In genomic region chr1:135765645-135766591, GRCm38 (mm10) we compare ENCODE assay signal across 8 mouse cellular contexts. TPM values are rescaled to one million over a fixed set of nuclear protein-coding genes. Genes with fewer than 3 reads are reported as not detected.
A peak's percentile ranks its signal among the peaks of the same experiment; 100 is the strongest.
DNase-seq lines count a peak whose midpoint lies in the region; ATAC-seq lines count a peak whose summit lies in the region.

Gene Phlda3 (plus strand): TSS chr1:135766119.

- H3K9me3 ChIP-seq in hindbrain, embryonic 13.5 days: no peaks in the 10 kb centered on the region

- H3K27me3 ChIP-seq in hindbrain, embryonic 13.5 days: peaks cover 26% of the 10 kb centered on the region

- H3K4me3 ChIP-seq in hindbrain, embryonic 13.5 days: peak within 1 kb of the TSS; percentile 59

- H3K9ac ChIP-seq in hindbrain, embryonic 13.5 days: peak within 1 kb of the TSS; percentile 86

- peak within 1 kb of the TSS; percentile 89 for H3K4me2 ChIP-seq in hindbrain, embryonic 13.5 days

- peak; percentile 86 for ATAC-seq in hindbrain, embryonic 13.5 days (ENCODE audit: low FRiP score)

- peak; percentile 85 for DNase-seq in MN1 (ENCODE audit: low spot score)
- peak; percentile 14 for DNase-seq in cerebellum, adult 9-10 months
- DNase-seq in frontal cortex, postnatal 36 days (ENCODE audit: low spot score in 2 of 2): peak; percentile 52 to 54
- DNase-seq in layer of hippocampus, postnatal 36 days: peak; percentile 64 to 66
- peak; percentile 88 to 92 for DNase-seq in lung, postnatal 4 days
- DNase-seq in right cerebral cortex, postnatal 10 days (ENCODE audit: low spot score in 2 of 2): peak; percentile 56 to 70
- DNase-seq in urinary bladder, postnatal 4 days (ENCODE audit: low spot score in 2 of 2): peak; percentile 86 to 89

- peak within 1 kb of the TSS; percentile 78 for H3K27ac ChIP-seq in hindbrain, embryonic 13.5 days

- peaks cover 25% of the 10 kb centered on the region for H3K4me1 ChIP-seq in hindbrain, embryonic 13.5 days (replicated peaks)

- no peaks in the 10 kb centered on the region for H3K36me3 ChIP-seq in hindbrain, embryonic 13.5 days

- WGBS in hindbrain, embryonic 13.5 days: 2% methylated on average over 78 of the region's 90 CpGs

RNA-seq across cellular contexts. Expression of gene Phlda3, which starts in this region (rescaled TPM):
- polyA plus RNA-seq in hindbrain, embryonic 13.5 days (2015; fragmentation: Nextera tagmentation; extraction: Ambion mirVana): 19.6 and 20.6 TPM in 2 replicates
- 10 to 100 TPM; 14.0 to 16.6 TPM for total RNA-seq in layer of hippocampus, postnatal 36 days (2021)

Comparison
In these comparisons a context has a peak if more than half of its experiments do, and no peak if none do; other contexts are left out.
1. Peak in every context shown above with its lines: DNase-seq, ATAC-seq, H3K4me3 ChIP-seq and H3K27ac ChIP-seq.
2. DNase-seq: peak in every context shown above with its lines; median percentile 90 in lung, postnatal 4 days; 88 in urinary bladder, postnatal 4 days; 85 in MN1; 65 in layer of hippocampus, postnatal 36 days; 63 in right cerebral cortex, postnatal 10 days; 53 in frontal cortex, postnatal 36 days; 14 in cerebellum, adult 9-10 months.